Mouse (Mus musculus) testis, adult 2 months (tissue): ENCODE data around the gene Rprd1b.

Experiments
- CTCF ChIP-seq: fragments of 200-500 bp; IDR thresholded peaks from 2 replicates; pipeline ENCODE4 v1.5.1; 2012; ENCODE audit warnings: low read depth, mild to moderate bottlenecking, inconsistent platforms, low read length, moderate library complexity; ENCODE audit not compliant: control insufficient read depth, insufficient read depth, insufficient replicate concordance
- POLR2A ChIP-seq: fragments of 200-500 bp; IDR thresholded peaks from 2 replicates; pipeline ENCODE4 v1.6.1; 2012; ENCODE audit warnings: low read depth, mild to moderate bottlenecking, inconsistent platforms, low read length, moderate library complexity; ENCODE audit not compliant: control insufficient read depth

- TF ChIP-seq POLR2A (no peak), CTCF (no peak)
Measured at GRCm38 (mm10) chr2:157989946-157990345, 38.4 kb upstream of the Rprd1b start.
